Mouse (Mus musculus) neutrophil, adult 83 days (primary cell): ENCODE results near the gene Ank2. TPM values are rescaled to one million over a fixed set of nuclear protein-coding genes. Genes with fewer than 3 reads are reported as not detected.

ENCODE experiments used
- total RNA-seq, 2 experiments: library from RNA; stranded (reverse); gene quantifications; one replicate each; pipeline ENCODE4 v1.2.4; 2023

The Ank2 gene
- total RNA-seq = 1 to 10 TPM; 3.5 to 4.0 TPM

DNA sequence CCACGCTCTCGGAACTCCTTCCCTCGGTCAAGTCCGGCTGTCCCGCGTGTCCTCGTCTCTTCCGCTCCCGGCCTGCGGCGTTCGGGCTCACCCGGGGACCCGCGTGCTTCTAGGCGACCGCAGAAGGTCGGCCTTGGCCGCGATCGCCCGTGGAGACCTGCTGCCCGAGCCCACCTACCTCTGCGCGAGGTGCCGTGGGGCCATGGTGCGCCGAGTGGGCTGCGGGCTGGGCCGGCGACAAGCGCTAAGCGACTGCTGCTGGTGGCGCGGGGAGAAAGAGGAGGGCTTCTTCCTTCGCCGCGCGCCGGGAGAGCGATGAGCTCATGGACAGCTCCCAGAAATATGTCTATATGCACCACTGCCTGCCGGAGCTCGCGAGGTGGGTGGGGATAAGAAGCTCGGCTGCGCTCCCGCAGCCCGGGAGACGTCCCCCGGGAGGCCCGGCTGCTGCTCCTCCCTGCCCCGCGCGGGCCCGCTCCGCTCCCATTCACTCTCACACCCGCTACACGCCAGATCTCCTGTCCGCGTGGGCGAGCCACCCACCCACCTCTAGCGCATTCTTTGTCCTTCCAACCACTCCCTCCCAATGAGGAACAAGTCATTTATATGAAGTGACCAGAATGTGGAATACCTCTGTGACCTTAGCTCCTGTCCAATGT lies at the start of gene Ank2:
Ank2 (minus strand) TSS at position 609 of the 659 bp plus-strand sequence.

Other genes with a start within 250 kb of the Ank2 start
- gene Larp7, start 54.0 kb upstream of the Ank2 start, total RNA-seq = 10 to 100 TPM; 20.8 to 22.2 TPM
- gene Zgrf1, start 54.1 kb upstream of the Ank2 start, total RNA-seq = 10 to 100 TPM; 12.8 to 15.1 TPM
- gene Neurog2, start 133.8 kb upstream of the Ank2 start, total RNA-seq = not detected